Mouse (Mus musculus) neural tube, embryonic 14.5 days (tissue): ENCODE data around the gene Bach2. TPM values are rescaled to one million over a fixed set of nuclear protein-coding genes. Genes with fewer than 3 reads are reported as not detected.

Experiments used
- ATAC-seq: fragments of 200-750 bp; cut with Nextera tagmentation; 2 replicates; pipeline ENCODE4 v1.8.0; 2017; ENCODE audit warnings: low read depth, mild to moderate bottlenecking, moderate TSS enrichment, moderate library complexity
- H3K27ac ChIP-seq: fragments of 300-500 bp; sonication (generic); 2 replicates; pipeline ENCODE4 v1.5.1; 2014; ENCODE audit warnings: low read depth, mild to moderate bottlenecking, control low read depth, low read length, moderate library complexity, mixed read lengths
- H3K27me3 ChIP-seq: fragments of 300-500 bp; sonication (generic); 2 replicates; pipeline ENCODE4 v1.6.1; 2014; ENCODE audit warnings: low read length; ENCODE audit not compliant: control insufficient read depth, insufficient read depth
- H3K36me3 ChIP-seq: fragments of 300-500 bp; sonication (generic); 2 replicates; pipeline ENCODE4 v1.6.1; 2014; ENCODE audit warnings: low read length, mixed read lengths; ENCODE audit not compliant: control insufficient read depth, insufficient read depth
- H3K4me1 ChIP-seq: fragments of 300-500 bp; sonication (generic); 2 replicates; pipeline ENCODE4 v1.6.1; 2014; ENCODE audit warnings: low read length; ENCODE audit not compliant: control insufficient read depth, insufficient read depth
- H3K4me2 ChIP-seq: fragments of 300-500 bp; sonication (generic); 2 replicates; pipeline ENCODE4 v1.6.1; 2014; ENCODE audit warnings: mild to moderate bottlenecking, low read depth, low read length, control low read depth
- H3K4me3 ChIP-seq: fragments of 300-500 bp; sonication (generic); 2 replicates; pipeline ENCODE4 v1.5.1; 2014; ENCODE audit warnings: low read depth, low read length, control low read depth, mixed read lengths
- H3K9ac ChIP-seq: fragments of 300-500 bp; sonication (generic); replicated peaks from 2 replicates; pipeline ENCODE4 v1.6.1; 2014; ENCODE audit warnings: low read depth, mild to moderate bottlenecking, control low read depth, low read length, mixed read lengths
- H3K9me3 ChIP-seq: fragments of 300-500 bp; sonication (generic); 2 replicates; pipeline ENCODE4 v1.6.1; 2016; ENCODE audit warnings: low read length; ENCODE audit not compliant: control insufficient read depth
- WGBS: fragments of 180-500 bp; shearing (Covaris S2); extraction: QIAGEN DNeasy Blood & Tissue Kit; methylation state at CpG from one replicate; pipeline ENCODE4 v1.1.7; 2014; 5-methylcytosine and 5-hydroxymethylcytosine counted together
- polyA plus RNA-seq: library from polyadenylated mRNA; unstranded; fragments of >200 nt; fragmentation: Nextera tagmentation; extraction: Ambion mirVana; gene quantifications from 2 replicates; pipeline ENCODE4 v1.2.1, GENCODE M21; 2014

The Bach2 gene
- polyA plus RNA-seq, 1 experiment from 2014 or later, result 32.4 TPM

DNA sequence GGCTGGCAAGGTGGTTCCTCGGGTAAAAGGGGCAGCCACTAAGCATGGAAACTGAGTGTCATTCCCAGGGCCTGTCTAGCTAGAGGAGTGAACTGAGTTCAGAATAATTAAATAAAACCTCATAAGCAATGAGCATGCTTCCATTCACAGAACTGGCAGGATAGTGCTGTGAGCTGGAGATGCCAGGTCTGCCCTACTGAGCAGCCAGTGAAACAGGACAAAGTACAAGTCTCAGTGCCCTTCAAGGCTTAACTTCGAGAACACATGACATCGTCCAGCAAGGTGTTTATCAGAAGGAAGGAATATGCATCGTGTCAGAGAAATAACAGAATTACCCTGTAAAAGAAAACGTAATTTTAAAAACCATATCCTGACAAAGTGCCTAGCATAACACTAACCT, 335.0 kb downstream of the Bach2 start:
- Histone ChIP-seq H3K4me2 (no peak overlapping the region), H3K9me3 (no peaks in the 10 kb centered on the region), H3K36me3 (0 out of 2 replicates have a peak, but pooled peaks cover 4% of the 10 kb centered on the region), H3K9ac (no peak overlapping the region), H3K4me1 (peaks cover 20% of the 10 kb centered on the region), H3K4me3 (no peak overlapping the region), H3K27ac (no peak overlapping the region), H3K27me3 (no peaks in the 10 kb centered on the region)
- no peak for ATAC-seq
- 95% methylated on average over 5 of the region's 5 CpGs for WGBS

DNA sequence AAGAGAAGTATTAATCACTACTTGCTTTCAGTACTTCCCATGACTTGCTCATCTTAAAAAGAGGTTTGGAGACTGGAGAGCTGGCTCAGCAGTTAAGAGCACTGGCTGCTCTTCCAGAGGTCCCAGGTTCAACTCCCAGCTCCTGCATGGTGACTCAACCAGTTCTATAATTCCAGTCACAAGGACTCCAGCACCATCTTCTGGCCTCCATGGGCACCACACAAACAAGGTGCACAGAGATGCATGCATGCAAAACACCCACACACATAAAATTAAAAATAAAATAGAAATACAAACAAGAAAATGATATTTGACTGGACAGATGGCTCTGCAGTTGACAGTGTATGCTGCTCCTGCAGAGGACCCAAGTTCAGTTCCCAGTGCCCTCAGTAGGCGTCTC, 336.0 kb downstream of the Bach2 start:
- Histone ChIP-seq H3K27ac (no peak overlapping the region), H3K36me3 (0 out of 2 replicates have a peak, but pooled peaks cover 4% of the 10 kb centered on the region), H3K27me3 (no peaks in the 10 kb centered on the region), H3K4me1 (peaks cover 12% of the 10 kb centered on the region), H3K4me3 (no peak overlapping the region), H3K4me2 (no peak overlapping the region), H3K9ac (no peak overlapping the region), H3K9me3 (no peaks in the 10 kb centered on the region)
- WGBS, result 88% methylated on average over 1 of the region's 1 CpGs
- no peak for ATAC-seq

DNA sequence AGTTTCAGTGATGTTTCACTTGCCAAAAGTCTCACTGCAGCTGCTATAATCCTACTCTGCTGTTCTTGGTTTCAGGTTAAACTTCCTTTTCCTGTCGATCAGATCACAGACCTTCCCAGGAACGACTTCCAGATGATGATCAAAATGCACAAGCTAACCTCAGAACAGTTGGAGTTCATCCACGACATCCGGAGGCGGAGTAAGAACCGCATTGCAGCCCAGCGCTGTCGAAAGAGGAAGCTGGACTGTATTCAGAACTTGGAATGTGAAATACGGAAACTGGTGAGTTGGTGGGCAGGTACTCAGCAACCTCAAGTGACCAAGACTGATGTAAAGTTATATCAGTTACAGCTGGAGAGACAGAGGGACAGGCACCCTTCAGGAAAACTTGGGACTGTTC, 336.6 kb downstream of the Bach2 start:
- Histone ChIP-seq H3K9ac (no peak overlapping the region), H3K4me3 (no peak overlapping the region), H3K27me3 (no peaks in the 10 kb centered on the region), H3K27ac (no peak overlapping the region), H3K36me3 (peaks cover 4% of the 10 kb centered on the region; the same call in 1 of the 2 replicates), H3K9me3 (no peaks in the 10 kb centered on the region), H3K4me1 (peaks cover 7% of the 10 kb centered on the region), H3K4me2 (no peak overlapping the region)
- no peak for ATAC-seq
- 83% methylated on average over 9 of the region's 9 CpGs for WGBS

DNA sequence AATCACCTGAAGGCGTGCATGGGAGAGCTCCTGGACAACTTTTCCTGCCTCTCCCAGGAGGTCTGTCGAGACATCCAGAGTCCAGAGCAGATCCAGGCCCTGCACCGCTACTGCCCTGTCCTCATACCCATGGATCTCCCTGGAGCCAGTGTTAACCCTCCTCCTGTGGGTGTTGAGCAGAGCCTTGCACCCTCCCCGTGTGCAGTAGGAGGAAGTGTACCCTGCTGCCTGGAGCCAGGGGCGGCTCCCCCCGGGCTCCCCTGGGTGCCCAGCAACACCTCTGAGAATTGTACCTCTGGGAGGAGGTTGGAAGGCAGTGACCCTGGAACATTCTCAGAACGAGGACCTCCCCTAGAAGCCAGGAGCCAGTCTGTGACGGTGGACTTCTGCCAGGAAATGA, 341.2 kb downstream of the Bach2 start:
- H3K9ac ChIP-seq, result no peak overlapping the region
- no peak for ATAC-seq
- 89% methylated on average over 8 of the region's 8 CpGs for WGBS
- no peak overlapping the region for H3K4me2 ChIP-seq
- H3K9me3 ChIP-seq, result no peaks in the 10 kb centered on the region
- H3K27ac ChIP-seq, result no peak overlapping the region
- H3K36me3 ChIP-seq, result peaks cover 4% of the 10 kb centered on the region; the same call in 1 of the 2 replicates
- no peak overlapping the region for H3K4me3 ChIP-seq
- no peaks in the 10 kb centered on the region for H3K4me1 ChIP-seq
- no peaks in the 10 kb centered on the region for H3K27me3 ChIP-seq

DNA sequence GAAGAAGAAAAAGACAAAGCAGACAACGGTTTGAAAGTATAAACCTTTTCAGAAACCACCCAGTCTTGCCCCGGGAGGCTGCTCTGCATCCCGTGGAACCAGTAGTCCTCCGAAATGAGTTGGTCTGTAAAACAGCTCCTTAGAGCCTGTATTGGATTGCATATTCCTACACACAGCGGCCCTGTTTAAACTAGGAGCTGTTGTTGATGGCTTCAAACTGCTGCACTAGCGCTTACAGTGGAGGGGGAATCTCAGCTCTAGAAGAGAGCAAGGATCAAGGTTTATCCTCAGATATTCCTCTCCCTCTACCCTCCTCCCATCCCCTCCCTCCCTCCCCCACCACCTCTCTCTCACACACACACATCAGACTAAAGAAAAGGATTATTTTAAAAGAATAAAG, 345.6 kb downstream of the Bach2 start:
- no peak for ATAC-seq
- H3K9ac ChIP-seq, result no peak overlapping the region
- H3K36me3 ChIP-seq, result no peaks in the 10 kb centered on the region; the same call in 1 of the 2 replicates
- no peaks in the 10 kb centered on the region for H3K9me3 ChIP-seq
- H3K27ac ChIP-seq, result no peak overlapping the region
- no peak overlapping the region for H3K4me3 ChIP-seq
- H3K4me2 ChIP-seq, result no peak overlapping the region
- WGBS, result 27% methylated on average over 6 of the region's 6 CpGs
- no peaks in the 10 kb centered on the region for H3K4me1 ChIP-seq
- no peaks in the 10 kb centered on the region for H3K27me3 ChIP-seq

DNA sequence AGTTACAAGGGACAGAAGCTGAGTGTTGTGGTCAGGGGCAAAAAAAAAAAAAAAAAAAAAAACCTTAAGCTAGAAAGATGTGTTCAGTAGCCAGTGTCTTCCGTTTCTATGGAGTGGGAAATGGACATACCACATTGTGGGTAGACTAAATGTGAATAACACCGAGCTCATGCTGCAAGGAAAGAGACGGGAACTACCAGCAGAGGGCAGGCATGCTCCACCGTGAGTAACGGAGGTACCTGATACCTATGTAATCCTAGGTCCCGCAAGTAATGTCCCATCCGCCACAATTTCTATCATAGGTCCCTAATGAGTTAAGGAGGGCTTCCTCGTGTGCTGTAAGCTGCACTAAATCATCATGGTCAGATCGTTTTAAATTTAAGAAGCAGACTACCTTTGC, 348.0 kb downstream of the Bach2 start:
- Histone ChIP-seq H3K27me3 (no peaks in the 10 kb centered on the region), H3K36me3 (no peaks in the 10 kb centered on the region), H3K9ac (no peak overlapping the region), H3K4me2 (no peak overlapping the region), H3K4me3 (no peak overlapping the region), H3K27ac (no peak overlapping the region), H3K4me1 (no peaks in the 10 kb centered on the region), H3K9me3 (no peaks in the 10 kb centered on the region)
- no peak for ATAC-seq
- 16% methylated on average over 9 of the region's 9 CpGs for WGBS

DNA sequence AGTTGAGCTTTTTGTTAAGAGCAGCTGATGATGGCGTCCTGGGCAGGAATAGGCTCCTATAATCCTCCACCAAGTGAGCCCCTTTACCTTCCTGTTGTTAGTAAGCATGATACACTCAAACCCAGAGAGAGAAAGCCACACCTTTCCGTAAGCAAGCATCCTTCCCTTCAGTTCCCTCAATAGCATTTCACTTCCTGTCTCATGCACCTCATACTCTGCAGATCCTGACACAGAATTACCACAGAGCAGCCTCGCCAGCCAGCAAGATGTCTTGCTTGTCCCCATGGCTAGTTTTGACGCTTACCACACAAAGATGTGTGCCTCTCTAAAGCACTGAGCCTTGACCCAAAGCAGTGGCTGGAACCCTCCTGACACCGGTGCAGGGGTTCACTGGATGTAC, 348.9 kb downstream of the Bach2 start:
- Histone ChIP-seq H3K4me3 (no peak overlapping the region), H3K27ac (no peak overlapping the region), H3K9me3 (no peaks in the 10 kb centered on the region), H3K9ac (no peak overlapping the region), H3K27me3 (no peaks in the 10 kb centered on the region), H3K36me3 (no peaks in the 10 kb centered on the region), H3K4me2 (no peak overlapping the region), H3K4me1 (no peaks in the 10 kb centered on the region)
- no peak for ATAC-seq
- WGBS, result 93% methylated on average over 5 of the region's 5 CpGs

DNA sequence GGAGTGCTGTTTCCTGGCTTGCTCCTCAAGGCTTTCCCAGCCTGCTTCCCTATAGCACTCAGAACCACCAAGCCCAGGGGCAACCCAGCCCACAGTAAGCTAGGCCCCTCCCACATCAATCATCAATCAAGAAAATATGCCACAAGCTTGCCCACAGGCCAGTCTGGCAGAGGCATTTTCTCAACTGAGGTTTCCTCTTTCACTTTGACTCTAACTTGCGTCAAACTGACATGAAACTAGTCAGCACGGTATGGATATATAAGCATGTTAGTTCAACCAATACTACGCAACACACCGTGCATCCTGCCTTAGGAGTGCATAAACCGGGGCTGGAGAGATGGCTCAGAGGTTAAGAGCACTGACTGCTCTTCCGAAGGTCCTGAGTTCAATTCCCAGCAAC, 349.6 kb downstream of the Bach2 start:
- H3K9me3 ChIP-seq, result no peaks in the 10 kb centered on the region
- no peak overlapping the region for H3K4me2 ChIP-seq
- H3K27me3 ChIP-seq, result no peaks in the 10 kb centered on the region
- whole genome bisulfite sequencing, result 89% methylated on average over 6 of the region's 6 CpGs
- H3K27ac ChIP-seq, result no peak overlapping the region
- H3K4me1 ChIP-seq, result no peaks in the 10 kb centered on the region
- H3K4me3 ChIP-seq, result no peak overlapping the region
- no peaks in the 10 kb centered on the region for H3K36me3 ChIP-seq
- H3K9ac ChIP-seq, result no peak overlapping the region
- ATAC-seq, result no peak

DNA sequence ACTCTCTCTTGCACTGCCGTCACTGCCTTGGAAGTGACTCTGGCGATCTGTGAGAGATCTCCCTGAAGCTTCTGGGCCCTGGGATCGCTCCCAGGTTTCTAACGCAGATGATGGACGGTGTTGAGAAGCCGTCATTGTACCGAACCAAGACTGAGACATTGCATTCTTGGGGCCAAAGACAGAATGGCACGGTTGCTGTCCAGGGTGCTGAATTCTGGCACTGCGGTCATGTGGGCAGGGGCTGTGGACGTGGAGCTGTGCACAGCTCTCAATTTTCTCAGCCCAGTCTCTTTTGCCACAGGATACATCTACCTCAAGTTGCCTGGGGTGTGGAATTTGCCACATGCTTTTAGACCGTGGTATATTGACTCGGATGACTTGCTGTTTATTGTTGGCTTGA, 362.5 kb downstream of the Bach2 start:
- Histone ChIP-seq H3K27me3 (no peaks in the 10 kb centered on the region), H3K4me3 (no peak overlapping the region), H3K4me2 (no peak overlapping the region), H3K4me1 (no peaks in the 10 kb centered on the region), H3K9ac (no peak overlapping the region), H3K36me3 (no peaks in the 10 kb centered on the region), H3K9me3 (no peaks in the 10 kb centered on the region), H3K27ac (no peak overlapping the region)
- WGBS, result 34% methylated on average over 12 of the region's 12 CpGs
- ATAC-seq, result no peak

DNA sequence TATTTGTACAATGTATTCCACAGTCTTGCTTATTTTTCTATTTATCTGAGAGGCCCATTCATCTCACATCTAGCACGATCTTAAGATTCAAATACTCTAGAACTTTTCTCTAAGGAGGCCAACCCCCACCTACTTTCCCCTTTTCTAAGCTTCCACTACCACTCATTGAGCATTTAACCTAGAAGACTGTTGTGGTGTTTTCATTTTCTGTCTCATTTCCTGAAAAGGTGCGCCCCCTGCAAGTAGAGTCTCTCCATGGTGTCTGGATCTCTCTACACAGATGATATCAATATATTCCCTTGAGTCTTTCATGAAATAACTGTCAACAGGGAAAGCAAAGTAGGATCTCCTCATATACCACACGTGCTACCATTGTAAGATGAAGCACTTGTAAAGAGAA, 364.1 kb downstream of the Bach2 start, which contains the start of gene Gja10:
Gja10 (minus strand) TSS at position 101 of the 400 bp plus-strand sequence.
- no peak within 1 kb of the TSS for H3K9ac ChIP-seq
- H3K27me3 ChIP-seq, result no peaks in the 10 kb centered on the region
- no peak for ATAC-seq
- H3K36me3 ChIP-seq, result no peaks in the 10 kb centered on the region
- H3K9me3 ChIP-seq, result no peaks in the 10 kb centered on the region
- no peaks in the 10 kb centered on the region for H3K4me1 ChIP-seq
- H3K27ac ChIP-seq, result no peak within 1 kb of the TSS
- H3K4me2 ChIP-seq, result no peak within 1 kb of the TSS
- WGBS, result 72% methylated on average over 3 of the region's 3 CpGs
- H3K4me3 ChIP-seq, result no peak within 1 kb of the TSS
